Mouse (Mus musculus) 416B (cell line): Measurements from ENCODE around the gene Slc25a42.
"Not testable (repeated sequence)": the region's sequence is repeated elsewhere in the genome, so short reads cannot be mapped to it uniquely, and the experiment has no call there.

Experiments used
- DNase-seq: peaks from one replicate; pipeline ENCODE4 v3.0.0; 2011; ENCODE audit warnings: low read depth

The Slc25a42 gene

GRCm38 (mm10) chr8:70212112-70213055, at the start of gene Slc25a42:
Gene Slc25a42, minus strand, starts transcription at chr8:70212305.
- peak; percentile 100 for DNase-seq

GRCm38 (mm10) chr8:70259043-70259442, 46.9 kb upstream of the Slc25a42 start:
- no peak for DNase-seq

- no peak for DNase-seq
Measured at GRCm38 (mm10) chr8:70258600-70258999, 46.5 kb upstream of the Slc25a42 start.

GRCm38 (mm10) chr8:70257456-70257855, 45.4 kb upstream of the Slc25a42 start:
- no peak for DNase-seq

- peak; percentile 43 for DNase-seq
Measured at GRCm38 (mm10) chr8:70254628-70255027, 42.5 kb upstream of the Slc25a42 start.

- DNase-seq: no peak
Measured at GRCm38 (mm10) chr8:70247841-70248240, 35.7 kb upstream of the Slc25a42 start.

- DNase-seq: no peak
Measured at GRCm38 (mm10) chr8:70246622-70247021, 34.5 kb upstream of the Slc25a42 start.

- peak; percentile 43 for DNase-seq
Measured at GRCm38 (mm10) chr8:70240642-70241041, 28.5 kb upstream of the Slc25a42 start.

- peak; percentile 96 for DNase-seq
Measured at GRCm38 (mm10) chr8:70237842-70238241, 25.7 kb upstream of the Slc25a42 start.

GRCm38 (mm10) chr8:70234781-70235128, 22.6 kb upstream of the Slc25a42 start:
- no peak for DNase-seq

- DNase-seq: peak; percentile 97
Measured at GRCm38 (mm10) chr8:70234080-70234780, 22.1 kb upstream of the Slc25a42 start, which contains the start of the genes Sugp2 and Armc6. Gene Sugp2, plus strand, starts transcription at chr8:70234226. Gene Armc6, minus strand, starts transcription at chr8:70234466.

GRCm38 (mm10) chr8:70233606-70234005, 21.5 kb upstream of the Slc25a42 start:
- DNase-seq: no peak

GRCm38 (mm10) chr8:70230837-70231236, 18.7 kb upstream of the Slc25a42 start:
- no peak for DNase-seq

GRCm38 (mm10) chr8:70227997-70228396, 15.9 kb upstream of the Slc25a42 start:
- DNase-seq: no peak

GRCm38 (mm10) chr8:70223341-70223740, 11.2 kb upstream of the Slc25a42 start:
- DNase-seq: peak; percentile 26

- no peak for DNase-seq
Measured at GRCm38 (mm10) chr8:70222041-70222440, 9.9 kb upstream of the Slc25a42 start.

- no peak for DNase-seq
Measured at GRCm38 (mm10) chr8:70220911-70221310, 8.8 kb upstream of the Slc25a42 start.

GRCm38 (mm10) chr8:70220236-70220840, 8.2 kb upstream of the Slc25a42 start:
- no peak for DNase-seq

GRCm38 (mm10) chr8:70219107-70219684, 7.1 kb upstream of the Slc25a42 start:
- DNase-seq: no peak

- DNase-seq: no peak
Measured at GRCm38 (mm10) chr8:70217441-70217840, 5.3 kb upstream of the Slc25a42 start.

GRCm38 (mm10) chr8:70216566-70216965, 4.5 kb upstream of the Slc25a42 start:
- no peak for DNase-seq

GRCm38 (mm10) chr8:70216161-70216560, 4.1 kb upstream of the Slc25a42 start:
- DNase-seq: not testable (repeated sequence)
